Mouse (Mus musculus) embryonic fibroblast, embryonic 13.5 days (primary cell): ENCODE data around the gene Lpar3.

Source experiments
- CTCF ChIP-seq: IDR thresholded peaks from 2 replicates; pipeline ENCODE4 v1.5.1; 2011; ENCODE audit warnings: mild to moderate bottlenecking, control low read depth, low read length, moderate library complexity, borderline replicate concordance; ENCODE audit not compliant: insufficient read depth
- POLR2A ChIP-seq: IDR thresholded peaks from 2 replicates; pipeline ENCODE4 v1.6.1; 2011; ENCODE audit warnings: low read depth, mild to moderate bottlenecking, control low read depth, low read length, moderate library complexity

DNA sequence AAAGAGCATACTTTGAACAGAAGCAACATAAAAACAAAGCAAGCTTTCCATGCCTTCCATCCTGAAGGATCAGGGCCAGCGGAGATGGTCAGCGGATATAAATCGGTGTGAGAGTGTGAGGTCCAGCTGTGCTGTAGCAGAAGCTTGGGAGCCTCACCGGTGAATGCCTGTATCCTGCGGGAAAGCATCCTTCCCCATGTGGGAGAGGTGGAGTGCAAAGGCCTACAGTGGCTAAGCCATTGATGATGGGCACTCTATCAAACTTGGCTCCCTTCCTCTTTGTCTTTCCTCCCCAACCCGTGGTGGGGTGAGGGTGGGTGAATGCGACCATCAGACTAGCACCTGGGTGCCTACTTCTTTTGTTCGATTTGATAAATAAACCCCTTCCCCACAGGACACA lies 88.8 kb downstream of the Lpar3 start:
- TF ChIP-seq CTCF (no peak), POLR2A (no peak)
